Mouse (Mus musculus) heart, embryonic 16.5 days (tissue): Measurements from ENCODE around the gene B4galt3. TPM values are rescaled to one million over a fixed set of nuclear protein-coding genes. Genes with fewer than 3 reads are reported as not detected.

Experiments used
- polyA plus RNA-seq: library from polyadenylated mRNA; unstranded; fragments of >200 nt; fragmentation: Nextera tagmentation; extraction: Ambion mirVana; gene quantifications from 2 replicates; pipeline ENCODE4 v1.2.1, GENCODE M21; 2015

Gene B4galt3
- polyA plus RNA-seq, 1 experiment from 2014 or later, result 47.5 TPM

Other genes with a start within 250 kb of the B4galt3 start
- 10.2 and 10.7 TPM in 2 replicates for gene Fcgr3, start 205.4 kb upstream of the B4galt3 start, polyA plus RNA-seq
- gene Cfap126, start 156.4 kb upstream of the B4galt3 start, polyA plus RNA-seq, result 2.9 and 3.5 TPM in 2 replicates
- gene Sdhc, start 119.7 kb upstream of the B4galt3 start, polyA plus RNA-seq, result 622 and 629 TPM in 2 replicates
- gene Mpz, start 119.6 kb upstream of the B4galt3 start, polyA plus RNA-seq, result 0.44 and 1.1 TPM in 2 replicates
- 48.9 and 57.2 TPM in 2 replicates for gene Pcp4l1, start 74.1 kb upstream of the B4galt3 start, polyA plus RNA-seq
- gene Nr1i3, start 56.4 kb upstream of the B4galt3 start, polyA plus RNA-seq, result 0.35 and 0.43 TPM in 2 replicates
- gene Tomm40l, start 47.8 kb upstream of the B4galt3 start, polyA plus RNA-seq, result 60.7 and 68.9 TPM in 2 replicates
- 10.6 and 11.9 TPM in 2 replicates for gene Apoa2, start 45.3 kb upstream of the B4galt3 start, polyA plus RNA-seq
- gene Fcer1g, start 36.0 kb upstream of the B4galt3 start, polyA plus RNA-seq, result 34.4 and 36.3 TPM in 2 replicates
- 4.4 and 5.7 TPM in 2 replicates for gene Adamts4, start 19.9 kb upstream of the B4galt3 start, polyA plus RNA-seq
- gene Ndufs2, start 18.9 kb upstream of the B4galt3 start, polyA plus RNA-seq, result 659 and 700 TPM in 2 replicates
- 32.4 and 41.9 TPM in 2 replicates for gene Ppox, start 10.9 kb downstream of the B4galt3 start, polyA plus RNA-seq
- gene Usp21, start 17.7 kb downstream of the B4galt3 start, polyA plus RNA-seq, result 48.5 and 55.8 TPM in 2 replicates
- 82.0 and 82.1 TPM in 2 replicates for gene Ufc1, start 24.7 kb downstream of the B4galt3 start, polyA plus RNA-seq
- gene Dedd, start 58.8 kb downstream of the B4galt3 start, polyA plus RNA-seq, result 36.0 and 37.6 TPM in 2 replicates
- 34.4 and 38.5 TPM in 2 replicates for gene Nit1, start 75.3 kb downstream of the B4galt3 start, polyA plus RNA-seq
- gene Pfdn2, start 75.3 kb downstream of the B4galt3 start, polyA plus RNA-seq, result 76.4 and 84.5 TPM in 2 replicates
- gene Klhdc9, start 90.5 kb downstream of the B4galt3 start, polyA plus RNA-seq, result 0.71 and 1.0 TPM in 2 replicates
- gene Nectin4, start 99.8 kb downstream of the B4galt3 start, polyA plus RNA-seq, result 0.39 and 0.81 TPM in 2 replicates
- gene Arhgap30, start 118.6 kb downstream of the B4galt3 start, polyA plus RNA-seq, result 3.5 and 7.5 TPM in 2 replicates
- 47.5 and 53.1 TPM in 2 replicates for gene Usf1, start 141.0 kb downstream of the B4galt3 start, polyA plus RNA-seq
- 3.7 and 4.2 TPM in 2 replicates for gene Tstd1, start 148.5 kb downstream of the B4galt3 start, polyA plus RNA-seq
- gene F11r, start 167.2 kb downstream of the B4galt3 start, polyA plus RNA-seq, result 76.1 and 80.0 TPM in 2 replicates
- 15.8 and 17.2 TPM in 2 replicates for gene Alyref2, start 233.2 kb downstream of the B4galt3 start, polyA plus RNA-seq